Mouse (Mus musculus) liver, postnatal 0 days (tissue): Measurements from ENCODE around the gene Pcsk6. TPM values are rescaled to one million over a fixed set of nuclear protein-coding genes. Genes with fewer than 3 reads are reported as not detected.

ENCODE experiments used
- ATAC-seq: fragments of 200-750 bp; cut with Nextera tagmentation; 2 replicates; pipeline ENCODE4 v1.8.0; 2017; ENCODE audit warnings: mild to moderate bottlenecking, moderate library complexity
- DNase-seq: peaks from one replicate; pipeline ENCODE4 v3.0.0-alpha.2; 2016
- H3K27ac ChIP-seq: fragments of 300-500 bp; sonication (generic); 2 replicates; pipeline ENCODE4 v1.5.1; 2014; ENCODE audit warnings: antibody characterized with exemption, moderate library complexity, mild to moderate bottlenecking, low read depth
- H3K27me3 ChIP-seq: fragments of 300-500 bp; sonication (generic); 2 replicates; pipeline ENCODE4 v1.6.1; 2014; ENCODE audit warnings: low read length, control low read depth, mixed read lengths; ENCODE audit not compliant: insufficient read depth
- H3K36me3 ChIP-seq: fragments of 300-500 bp; sonication (generic); replicated peaks from 2 replicates; pipeline ENCODE4 v1.6.1; 2014; ENCODE audit warnings: mild to moderate bottlenecking, control low read depth, low read length, moderate library complexity, mixed read lengths; ENCODE audit not compliant: insufficient read depth
- H3K4me1 ChIP-seq: fragments of 300-500 bp; sonication (generic); 2 replicates; pipeline ENCODE4 v1.6.1; 2014; ENCODE audit warnings: antibody characterized with exemption, mild to moderate bottlenecking, control low read depth; ENCODE audit not compliant: insufficient read depth
- H3K4me2 ChIP-seq: fragments of 300-500 bp; sonication (generic); 2 replicates; pipeline ENCODE4 v1.6.1; 2014; ENCODE audit warnings: low read depth, mild to moderate bottlenecking, low read length, moderate library complexity, mixed read lengths
- H3K4me3 ChIP-seq: fragments of 300-500 bp; sonication (generic); 2 replicates; pipeline ENCODE4 v1.5.1; 2014; ENCODE audit warnings: low read depth, low read length
- H3K9ac ChIP-seq: fragments of 300-500 bp; sonication (generic); replicated peaks from 2 replicates; pipeline ENCODE4 v1.6.1; 2014; ENCODE audit warnings: mild to moderate bottlenecking, moderate library complexity
- H3K9me3 ChIP-seq: fragments of 300-500 bp; sonication (generic); 2 replicates; pipeline ENCODE4 v1.6.1; 2016; ENCODE audit warnings: mild to moderate bottlenecking, control low read depth, low read length, mixed read lengths
- CTCF ChIP-seq: sonication (generic); IDR thresholded peaks from 2 replicates; pipeline ENCODE4 v1.5.1; 2016; ENCODE audit warnings: antibody characterized with exemption, low read depth
- EP300 ChIP-seq: IDR thresholded peaks from 2 replicates; pipeline ENCODE4 v1.6.1; 2016; ENCODE audit warnings: antibody characterized with exemption, low read depth, mild to moderate bottlenecking
- WGBS: fragments of 180-500 bp; shearing (Covaris S2); extraction: QIAGEN DNeasy Blood & Tissue Kit; methylation state at CpG from one replicate; pipeline ENCODE4 v1.1.7; 2014; ENCODE audit not compliant: insufficient replicate concordance; 5-methylcytosine and 5-hydroxymethylcytosine counted together
- polyA plus RNA-seq: library from polyadenylated mRNA; unstranded; fragments of >200 nt; fragmentation: Nextera tagmentation; extraction: Ambion mirVana; gene quantifications from 2 replicates; pipeline ENCODE4 v1.2.1, GENCODE M21; 2015

Gene Pcsk6
- polyA plus RNA-seq, 1 experiment from 2014 or later = 3.6 TPM

DNA sequence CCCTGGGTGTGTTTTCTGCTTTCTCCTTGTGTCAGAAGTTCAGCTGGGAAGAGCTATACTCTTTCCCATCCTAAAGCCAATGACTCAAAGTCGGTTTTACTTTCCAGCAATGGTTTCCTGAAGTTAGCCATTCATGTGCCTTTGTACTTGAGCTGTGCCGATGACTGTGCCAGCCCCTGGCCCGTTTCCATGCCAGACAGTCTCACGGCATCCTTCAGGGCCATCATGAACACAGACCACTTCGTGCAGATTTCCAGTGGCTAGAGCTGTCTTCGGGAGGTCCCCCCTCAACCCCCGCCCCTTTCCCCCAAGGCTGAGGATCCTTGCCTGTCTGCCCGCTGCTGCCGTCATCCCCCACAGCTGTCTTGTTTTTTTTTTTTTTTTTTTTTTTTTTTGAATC lies 17.8 kb downstream of the Pcsk6 start:
- DNase-seq (no peak), ATAC-seq (no peak)
- no peak overlapping the region for H3K4me2 ChIP-seq
- H3K4me1 ChIP-seq = peaks cover 5% of the 10 kb centered on the region
- H3K27me3 ChIP-seq = no peaks in the 10 kb centered on the region
- H3K27ac ChIP-seq = no peak overlapping the region
- no peak overlapping the region for H3K9ac ChIP-seq
- TF ChIP-seq CTCF (no peak), EP300 (no peak)
- no peaks in the 10 kb centered on the region for H3K36me3 ChIP-seq
- H3K4me3 ChIP-seq = no peak overlapping the region
- WGBS = 82% methylated on average over 9 of the region's 9 CpGs
- H3K9me3 ChIP-seq = no peaks in the 10 kb centered on the region

GRCm38 (mm10) chr7:65880666-65881289 lies 19.2 kb downstream of the Pcsk6 start:
- Histone ChIP-seq H3K4me1 (peaks cover 5% of the 10 kb centered on the region), H3K9me3 (no peaks in the 10 kb centered on the region), H3K36me3 (no peaks in the 10 kb centered on the region), H3K4me2 (peak overlapping the region; percentile 49), H3K9ac (no peak overlapping the region), H3K27me3 (no peaks in the 10 kb centered on the region), H3K27ac (peak overlapping the region; percentile 66), H3K4me3 (no peak overlapping the region)
- ATAC-seq = peak; percentile 64
- TF ChIP-seq EP300 = no peak
- no peak for TF ChIP-seq CTCF
- no peak for DNase-seq
- 40% methylated on average over 5 of the region's 5 CpGs for WGBS

GRCm38 (mm10) chr7:65881290-65881688 lies 19.8 kb downstream of the Pcsk6 start:
- Histone ChIP-seq H3K4me3 (no peak overlapping the region), H3K9me3 (no peaks in the 10 kb centered on the region), H3K36me3 (no peaks in the 10 kb centered on the region), H3K27me3 (no peaks in the 10 kb centered on the region), H3K27ac (peak overlapping the region; percentile 66), H3K9ac (no peak overlapping the region), H3K4me1 (peaks cover 5% of the 10 kb centered on the region), H3K4me2 (peak overlapping the region; percentile 49)
- TF ChIP-seq EP300 (peak; percentile 93), CTCF (no peak)
- ATAC-seq (peak; percentile 93), DNase-seq (peak; percentile 60)
- 53% methylated on average over 12 of the region's 12 CpGs for WGBS

GRCm38 (mm10) chr7:65884928-65885327 lies 23.4 kb downstream of the Pcsk6 start:
- Histone ChIP-seq H3K9ac (no peak overlapping the region), H3K27me3 (no peaks in the 10 kb centered on the region), H3K27ac (no peak overlapping the region), H3K4me3 (no peak overlapping the region), H3K36me3 (no peaks in the 10 kb centered on the region), H3K4me1 (peaks cover 5% of the 10 kb centered on the region), H3K9me3 (no peaks in the 10 kb centered on the region), H3K4me2 (no peak overlapping the region)
- no peak for DNase-seq
- no peak for ATAC-seq
- 53% methylated on average over 4 of the region's 4 CpGs for WGBS
- TF ChIP-seq EP300 (no peak), CTCF (no peak)

GRCm38 (mm10) chr7:65885819-65886218 lies 24.3 kb downstream of the Pcsk6 start:
- Histone ChIP-seq H3K4me3 (no peak overlapping the region), H3K36me3 (no peaks in the 10 kb centered on the region), H3K4me2 (no peak overlapping the region), H3K27ac (no peak overlapping the region), H3K9me3 (no peaks in the 10 kb centered on the region), H3K27me3 (no peaks in the 10 kb centered on the region), H3K4me1 (no peaks in the 10 kb centered on the region; the same call in 1 of the 2 replicates), H3K9ac (no peak overlapping the region)
- 89% methylated on average over 6 of the region's 6 CpGs for WGBS
- no peak for ATAC-seq
- peak; percentile 43; the same call in 1 of the 2 replicates for TF ChIP-seq CTCF
- TF ChIP-seq EP300 = no peak
- DNase-seq = no peak

- no peak for DNase-seq
- H3K9me3 ChIP-seq = no peaks in the 10 kb centered on the region
- no peak overlapping the region for H3K4me2 ChIP-seq
- 79% methylated on average over 7 of the region's 7 CpGs for WGBS
- H3K36me3 ChIP-seq = no peaks in the 10 kb centered on the region
- H3K4me1 ChIP-seq = no peaks in the 10 kb centered on the region; the same call in 1 of the 2 replicates
- ATAC-seq = no peak
- no peaks in the 10 kb centered on the region for H3K27me3 ChIP-seq
- no peak overlapping the region for H3K27ac ChIP-seq
- no peak overlapping the region for H3K4me3 ChIP-seq
- no peak for TF ChIP-seq EP300
- no peak overlapping the region for H3K9ac ChIP-seq
These were observed 30.3 kb downstream of the Pcsk6 start for GRCm38 (mm10) chr7:65891831-65892230.
